Mouse (Mus musculus) urinary bladder, postnatal 14 days (tissue): ENCODE measurements around the gene Olfr1104.

ENCODE experiments used
- DNase-seq: peaks from one replicate; pipeline ENCODE4 v3.0.0; 2021; ENCODE audit warnings: low spot score

The Olfr1104 gene

GRCm38 (mm10) chr2:87026980-87027379 is at the start of gene Olfr1104:
TSS of gene Olfr1104 (minus strand) at chr2:87027080.
- no peak for DNase-seq

GRCm38 (mm10) chr2:87075717-87076116 is 48.8 kb upstream of the Olfr1104 start, which contains the start of gene Olfr1107:
TSS of gene Olfr1107 (minus strand) at chr2:87075817.
- no peak for DNase-seq

- DNase-seq, result no peak
Measured at GRCm38 (mm10) chr2:87052173-87052572, 25.3 kb upstream of the Olfr1104 start, which contains the start of gene Olfr1106. TSS of gene Olfr1106 (minus strand) at chr2:87052273.

GRCm38 (mm10) chr2:87036431-87036830 is 9.6 kb upstream of the Olfr1104 start, which contains the start of gene Olfr1105:
TSS of gene Olfr1105 (minus strand) at chr2:87036531.
- DNase-seq, result no peak

GRCm38 (mm10) chr2:86998098-86998497 is 28.8 kb downstream of the Olfr1104 start, which contains the start of gene Olfr1102:
TSS of gene Olfr1102 (plus strand) at chr2:86998398.
- no peak for DNase-seq

DNA sequence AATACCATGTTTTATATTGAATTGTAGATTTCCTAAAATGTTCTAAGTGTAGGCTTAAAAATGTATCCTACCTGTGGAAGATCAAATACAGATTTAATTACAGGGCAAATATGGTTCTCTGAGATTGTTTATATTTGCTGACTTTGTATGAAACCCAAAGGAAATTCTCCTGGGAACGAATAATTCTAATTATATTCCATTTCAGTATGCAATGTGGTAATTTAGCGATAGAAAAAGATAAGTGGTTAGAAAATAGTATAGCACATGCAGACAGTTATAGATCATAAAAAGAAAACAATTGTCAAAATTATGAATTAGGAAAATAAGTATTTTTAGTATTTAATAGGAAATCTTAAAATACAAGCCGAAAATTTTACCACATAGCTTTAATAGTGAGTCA is 35.8 kb downstream of the Olfr1104 start, which contains the start of gene Olfr1101:
Gene Olfr1101 (minus strand): TSS at position 101 of the 400 bp plus-strand sequence.
- DNase-seq, result no peak

DNA sequence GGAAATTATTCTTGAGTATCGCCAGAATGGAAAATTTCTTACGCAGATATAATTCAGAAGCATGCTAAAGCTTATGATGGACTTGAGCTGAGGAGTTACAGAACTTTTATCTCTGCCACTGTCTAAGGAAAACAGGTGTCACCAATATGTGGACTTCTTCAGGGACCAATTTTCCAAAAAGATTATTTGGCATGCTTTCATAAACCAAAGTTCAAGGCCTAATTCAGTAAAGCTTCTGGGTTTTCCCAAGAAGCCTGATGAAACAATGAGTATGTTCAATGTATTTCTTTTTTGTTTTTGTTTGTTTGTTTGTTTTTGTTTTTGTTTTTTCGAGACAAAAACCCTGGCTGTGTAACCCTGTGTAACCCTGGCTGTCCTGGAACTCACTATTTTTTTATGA is 47.0 kb downstream of the Olfr1104 start, which contains the start of gene Olfr1100:
Gene Olfr1100 (minus strand): TSS at position 101 of the 400 bp plus-strand sequence.
- no peak for DNase-seq
